Mouse (Mus musculus) ES-E14 (cell line): Measurements from ENCODE around the gene Hist1h2ad. TPM values are rescaled to one million over a fixed set of nuclear protein-coding genes. Genes with fewer than 3 reads are reported as not detected.

Experiments used
- DNase-seq: peaks from one replicate; pipeline ENCODE4 v3.0.0-alpha.2; 2013; ENCODE audit warnings: low read depth, low spot score
- H3K27ac ChIP-seq: 2 replicates; pipeline ENCODE4 v1.5.1; 2012; ENCODE audit warnings: low read depth, mild to moderate bottlenecking, low read length, moderate library complexity, mixed read lengths; ENCODE audit not compliant: poor library complexity, insufficient read depth, severe bottlenecking
- H3K36me3 ChIP-seq: 2 replicates; pipeline ENCODE4 v1.6.1; 2012; ENCODE audit warnings: mild to moderate bottlenecking, low read length, moderate library complexity, mixed read lengths; ENCODE audit not compliant: control insufficient read depth, poor library complexity, insufficient read depth, severe bottlenecking
- H3K4me1 ChIP-seq, 2 experiments: fragments of 150-350 bp in 1 of 2; sonication (generic) in 1 of 2; 2 replicates each; pipeline ENCODE4 v1.6.1; 2012; ENCODE audit warnings: low read length in 2 of 2, mild to moderate bottlenecking in 1 of 2, mixed read lengths in 1 of 2; ENCODE audit not compliant: control insufficient read depth in 2 of 2, insufficient read depth in 2 of 2, poor library complexity in 1 of 2
- H3K4me3 ChIP-seq, 2 experiments: fragments of 150-350 bp in 1 of 2; sonication (generic) in 1 of 2; 2 replicates each; pipeline ENCODE4 v1.5.1; 2012; ENCODE audit warnings: low read length in 2 of 2, low read depth in 1 of 2, mild to moderate bottlenecking in 1 of 2, mixed read lengths in 1 of 2; ENCODE audit not compliant: insufficient read depth in 1 of 2, poor library complexity in 1 of 2, severe bottlenecking in 1 of 2
- H3K9ac ChIP-seq: 2 replicates; pipeline ENCODE4 v1.6.1; 2012; ENCODE audit warnings: low read depth, mild to moderate bottlenecking, low read length, mixed read lengths; ENCODE audit not compliant: poor library complexity, insufficient read depth, severe bottlenecking
- H3K9me3 ChIP-seq: fragments of 150-350 bp; sonication (generic); 2 replicates; pipeline ENCODE4 v1.6.1; 2012; ENCODE audit warnings: low read depth, mild to moderate bottlenecking, low read length; ENCODE audit not compliant: control insufficient read depth, insufficient read depth
- CHD2 ChIP-seq: IDR thresholded peaks from 2 replicates; pipeline ENCODE4 v1.6.1; 2014; ENCODE audit warnings: mild to moderate bottlenecking, low read depth, low read length, inconsistent platforms
- HCFC1 ChIP-seq: IDR thresholded peaks from 2 replicates; pipeline ENCODE4 v1.6.1; 2012; ENCODE audit warnings: low read length, inconsistent platforms, borderline replicate concordance; ENCODE audit not compliant: insufficient read depth
- MAFK ChIP-seq: IDR thresholded peaks from 2 replicates; pipeline ENCODE4 v1.6.1; 2014; ENCODE audit warnings: mild to moderate bottlenecking, low read depth, low read length, inconsistent platforms; ENCODE audit not compliant: insufficient read depth
- ZC3H11A ChIP-seq: IDR thresholded peaks from 2 replicates; pipeline ENCODE4 v1.6.1; 2012; ENCODE audit warnings: low read depth, mild to moderate bottlenecking, inconsistent platforms, low read length, borderline replicate concordance
- ZNF384 ChIP-seq: IDR thresholded peaks from 2 replicates; pipeline ENCODE4 v1.6.1; 2012; ENCODE audit warnings: low read depth, low read length, inconsistent platforms
- in situ Hi-C, 2 experiments: fragments of 600-800 bp; cut with MboI; formaldehyde crosslinking; loops; one replicate each; pipeline ENCODE4 v1.15.1; 2025; ENCODE audit warnings: low sequenced_read_pairs in 2 of 2, inconsistent platforms in 1 of 2; ENCODE audit not compliant: unreplicated experiment in 2 of 2
- total RNA-seq: library from RNA; depleted of rRNA; stranded (reverse); fragments of 300-350 nt; gene quantifications from 2 replicates; pipeline ENCODE4 v1.2.3, GENCODE M21; 2012; rRNA removed

Gene Hist1h2ad
- total RNA-seq, 1 experiment: 1,000 TPM

DNA sequence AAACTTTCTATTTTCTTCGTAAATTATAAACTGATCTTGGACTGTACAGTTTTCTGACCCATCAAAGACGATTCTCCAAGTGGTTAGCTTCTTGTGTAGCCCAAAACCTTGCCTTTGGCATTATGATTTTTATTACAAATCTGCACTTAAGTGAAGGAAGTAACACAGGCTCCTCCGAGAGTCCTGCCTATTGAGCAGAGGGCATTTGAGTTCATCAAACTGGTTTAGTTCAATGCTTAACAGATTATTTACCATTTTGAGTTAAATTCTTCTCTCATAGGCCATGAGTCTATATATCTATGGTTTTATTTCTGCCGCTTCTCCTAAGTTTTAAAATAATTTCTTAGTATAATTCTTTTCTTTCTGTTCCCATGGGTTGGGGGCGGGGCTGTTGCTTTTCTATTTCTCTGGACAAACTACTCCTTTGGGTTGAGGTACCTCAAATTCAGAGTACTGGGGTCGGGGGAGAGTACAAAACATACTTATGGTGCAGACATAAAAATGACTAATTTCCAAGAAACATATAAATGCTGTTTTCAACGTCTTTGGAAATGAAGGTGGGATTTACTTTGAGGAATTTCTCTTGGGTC, 48.8 kb downstream of the Hist1h2ad start:
- no peak for DNase-seq
- Histone ChIP-seq H3K4me3 (peak overlapping the region; percentile 66 to 77; a peak in 3 of 4 replicates), H3K27ac (no peak overlapping the region), H3K4me1 (no peaks in the 10 kb centered on the region), H3K9ac (no peak overlapping the region), H3K36me3 (no peaks in the 10 kb centered on the region), H3K9me3 (no peaks in the 10 kb centered on the region)
- in situ Hi-C loops: no loop called here
- TF ChIP-seq MAFK (no peak), CHD2 (no peak), HCFC1 (no peak), ZNF384 (no peak), ZC3H11A (no peak)

Other genes with a start within 250 kb of the Hist1h2ad start
- 15.8 and 15.9 TPM in 2 replicates for gene Zfp322a, start 205.2 kb upstream of the Hist1h2ad start, total RNA-seq
- gene Abt1, start 150.5 kb upstream of the Hist1h2ad start, total RNA-seq: 10.5 and 15.5 TPM in 2 replicates
- gene Btn1a1, start 108.5 kb upstream of the Hist1h2ad start, total RNA-seq: 0.11 and 0.62 TPM in 2 replicates
- gene Btn2a2, start 85.5 kb upstream of the Hist1h2ad start, total RNA-seq: 0.95 and 1.5 TPM in 2 replicates
- gene Hist1h4h, start 43.3 kb upstream of the Hist1h2ad start, total RNA-seq: 2,382 and 2,804 TPM in 2 replicates
- gene Hist1h2af, start 40.5 kb upstream of the Hist1h2ad start, total RNA-seq: 1,402 and 1,887 TPM in 2 replicates
- gene Hist1h3g, start 39.0 kb upstream of the Hist1h2ad start, total RNA-seq: 436 and 621 TPM in 2 replicates
- gene Hist1h2bh, start 31.0 kb upstream of the Hist1h2ad start, total RNA-seq: 98.5 and 146 TPM in 2 replicates
- gene Hist1h3f, start 30.3 kb upstream of the Hist1h2ad start, total RNA-seq: 245 and 289 TPM in 2 replicates
- 1,886 and 2,172 TPM in 2 replicates for gene Hist1h4f, start 22.7 kb upstream of the Hist1h2ad start, total RNA-seq
- 68.4 and 97.6 TPM in 2 replicates for gene Hist1h1d, start 21.1 kb upstream of the Hist1h2ad start, total RNA-seq
- 792 and 864 TPM in 2 replicates for gene Hist1h3e, start 12.0 kb upstream of the Hist1h2ad start, total RNA-seq
- gene Hist1h2ae, start 3.2 kb upstream of the Hist1h2ad start, total RNA-seq: 587 and 755 TPM in 2 replicates
- gene Hist1h2bg, start 3.0 kb upstream of the Hist1h2ad start, total RNA-seq: 1,383 and 2,074 TPM in 2 replicates
- gene Hist1h2bf, start 185 bp upstream of the Hist1h2ad start, total RNA-seq: 677 and 970 TPM in 2 replicates
- 80.2 and 103 TPM in 2 replicates for gene Hist1h3d, start 1.4 kb downstream of the Hist1h2ad start, total RNA-seq
- 713 and 869 TPM in 2 replicates for gene Hist1h4d, start 7.2 kb downstream of the Hist1h2ad start, total RNA-seq
- 119 and 195 TPM in 2 replicates for gene Hist1h2be, start 46.7 kb downstream of the Hist1h2ad start, total RNA-seq
- 131 and 207 TPM in 2 replicates for gene Hist1h1e, start 48.2 kb downstream of the Hist1h2ad start, total RNA-seq
- 112 and 141 TPM in 2 replicates for gene Hist1h2ac, start 109.6 kb downstream of the Hist1h2ad start, total RNA-seq
- gene Hist1h2bc, start 109.8 kb downstream of the Hist1h2ad start, total RNA-seq: 355 and 545 TPM in 2 replicates
- gene Hist1h1t, start 121.4 kb downstream of the Hist1h2ad start, total RNA-seq: 7.7 and 13.3 TPM in 2 replicates
- gene Hist1h4c, start 124.1 kb downstream of the Hist1h2ad start, total RNA-seq: 326 and 496 TPM in 2 replicates
- gene Hfe, start 136.5 kb downstream of the Hist1h2ad start, total RNA-seq: 1.1 and 1.5 TPM in 2 replicates
- gene Hist1h1c, start 164.4 kb downstream of the Hist1h2ad start, total RNA-seq: 379 and 496 TPM in 2 replicates
- 970 and 1,161 TPM in 2 replicates for gene Hist1h3c, start 171.2 kb downstream of the Hist1h2ad start, total RNA-seq
- gene Hist1h2bb, start 172.4 kb downstream of the Hist1h2ad start, total RNA-seq: 1,224 and 1,736 TPM in 2 replicates
- 2,399 and 2,956 TPM in 2 replicates for gene Hist1h2ab, start 176.7 kb downstream of the Hist1h2ad start, total RNA-seq
- 667 and 954 TPM in 2 replicates for gene Hist1h3b, start 177.9 kb downstream of the Hist1h2ad start, total RNA-seq
- gene Hist1h4b, start 182.6 kb downstream of the Hist1h2ad start, total RNA-seq: 1,054 and 1,339 TPM in 2 replicates
- 1,331 and 1,744 TPM in 2 replicates for gene Hist1h4a, start 186.8 kb downstream of the Hist1h2ad start, total RNA-seq
- 470 and 728 TPM in 2 replicates for gene Hist1h3a, start 188.0 kb downstream of the Hist1h2ad start, total RNA-seq
- gene Hist1h1a, start 189.3 kb downstream of the Hist1h2ad start, total RNA-seq: 1,149 and 1,468 TPM in 2 replicates
- 0.21 and 0.40 TPM in 2 replicates for gene Trim38, start 195.5 kb downstream of the Hist1h2ad start, total RNA-seq
- not detected in 2 replicates for gene Slc17a2, start 232.6 kb downstream of the Hist1h2ad start, total RNA-seq